Mouse (Mus musculus) ZHBTc4 (cell line): ENCODE data around the gene Gripap1.
"Not testable (repeated sequence)": the region's sequence is repeated elsewhere in the genome, so short reads cannot be mapped to it uniquely, and the experiment has no call there.

Source experiments
- DNase-seq: peaks from one replicate; pipeline ENCODE4 v3.0.0-alpha.2; 2011; ENCODE audit warnings: low read depth, low spot score

Gripap1 gene

GRCm38 (mm10) chrX:7789542-7790136 is at the start of gene Gripap1:
Gripap1 (plus strand) TSS chrX:7789765.
- DNase-seq, result peak; percentile 85

- no peak for DNase-seq
Measured at GRCm38 (mm10) chrX:7740082-7740819, 49.3 kb upstream of the Gripap1 start.

DNA sequence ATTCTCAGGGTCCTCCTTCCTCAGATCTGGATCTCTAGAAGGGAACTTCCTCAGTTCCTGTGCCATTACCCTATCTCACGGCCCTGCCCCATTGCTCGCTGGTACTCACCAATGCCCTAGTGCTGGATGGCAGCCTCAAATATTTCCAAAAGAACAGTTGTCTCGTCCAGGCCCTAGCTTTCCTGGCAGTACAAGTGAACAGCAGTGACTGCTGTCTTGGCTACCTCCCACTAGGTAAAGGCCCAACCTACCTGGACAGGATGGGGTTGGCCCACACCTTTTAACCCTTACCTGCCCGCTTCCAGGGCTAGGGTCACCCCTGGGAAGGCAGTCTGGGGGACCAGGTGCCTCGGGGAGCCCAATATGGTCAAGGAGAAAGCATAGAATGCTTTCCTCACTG is 48.5 kb upstream of the Gripap1 start:
- no peak for DNase-seq

DNA sequence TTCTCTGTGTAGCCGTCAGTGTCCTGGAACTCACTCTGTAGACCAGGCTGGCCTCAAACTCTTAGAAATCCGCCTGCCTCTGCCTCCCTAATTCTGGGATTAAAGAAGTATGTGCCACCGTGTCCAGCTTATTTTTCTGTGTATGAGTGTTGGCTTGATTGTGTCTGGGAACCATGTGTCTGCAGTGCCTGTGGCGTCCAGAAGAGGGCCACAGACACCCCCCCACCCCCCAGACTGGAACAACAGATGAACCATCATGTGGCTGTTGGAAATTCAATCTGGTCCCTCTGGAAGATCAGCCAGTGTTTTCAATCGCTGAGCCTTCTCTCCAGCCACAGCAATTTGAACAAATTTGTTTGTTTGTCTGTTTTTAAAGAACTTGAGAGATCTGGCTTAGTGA is 46.1 kb upstream of the Gripap1 start:
- DNase-seq, result peak; percentile 66

DNA sequence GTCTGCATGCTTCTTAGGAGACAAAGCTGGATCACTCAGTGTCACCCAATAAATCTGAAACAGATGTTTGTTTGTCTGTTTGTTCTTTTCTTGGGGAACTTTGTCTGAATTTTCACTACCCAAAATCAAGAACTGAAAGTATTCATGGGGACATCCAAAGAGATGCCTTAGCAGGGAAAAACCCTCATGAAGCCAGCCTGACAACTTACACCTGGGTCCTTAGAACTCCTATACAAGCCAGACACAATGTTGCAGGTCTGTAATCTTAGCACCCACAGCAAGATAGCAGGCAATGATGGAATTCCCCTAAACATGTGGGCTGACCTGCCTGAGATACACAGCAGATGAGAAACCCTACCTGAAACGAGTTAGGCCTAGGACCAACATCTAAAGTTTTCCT is 44.6 kb upstream of the Gripap1 start:
- DNase-seq, result no peak

GRCm38 (mm10) chrX:7745429-7745828 is 44.1 kb upstream of the Gripap1 start:
- no peak for DNase-seq

DNA sequence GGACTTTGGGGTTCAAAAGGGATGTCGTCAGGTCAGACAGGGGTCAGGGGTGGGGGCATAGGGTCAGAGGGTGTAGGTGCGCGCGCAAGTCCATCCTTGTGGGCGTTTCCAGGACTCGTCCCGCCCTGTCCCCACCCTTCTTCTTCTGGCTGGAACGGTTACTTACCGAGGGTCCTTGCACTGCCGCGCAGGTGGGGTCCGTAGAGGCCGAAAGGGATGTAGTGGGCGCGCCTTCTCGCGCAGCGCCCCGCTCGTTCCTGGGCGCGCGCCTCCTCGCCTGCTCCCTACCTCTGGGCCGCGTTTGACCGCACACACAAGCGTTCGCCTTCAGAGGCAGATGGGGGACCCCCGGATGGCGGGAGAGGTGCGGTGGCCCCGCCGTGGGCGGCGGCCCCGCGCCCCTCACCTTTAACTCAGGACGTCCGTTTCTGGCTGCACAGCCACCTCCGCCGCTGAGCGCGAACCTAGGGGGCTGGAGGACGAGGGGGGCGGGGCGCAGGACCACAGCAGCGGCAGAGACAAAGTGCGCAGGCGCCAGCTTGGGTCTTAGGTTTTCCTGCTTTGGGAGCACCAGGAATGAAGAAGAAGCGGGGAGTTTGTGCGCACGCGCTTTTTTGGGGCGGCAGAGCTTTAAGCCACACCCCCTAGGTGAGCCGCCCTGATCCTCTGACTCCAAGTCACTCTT is 39.0 kb upstream of the Gripap1 start, which contains the start of gene Ccdc120:
Ccdc120 (minus strand) TSS at position 474 of the 685 bp plus-strand sequence.
- peak; percentile 92 for DNase-seq

GRCm38 (mm10) chrX:7753627-7754026 is 35.9 kb upstream of the Gripap1 start:
- DNase-seq, result not testable (repeated sequence)

- peak; percentile 97 for DNase-seq
Measured at GRCm38 (mm10) chrX:7762137-7762920, 27.2 kb upstream of the Gripap1 start, which contains the start of gene Tfe3. Tfe3 (plus strand) TSS chrX:7762560.

DNA sequence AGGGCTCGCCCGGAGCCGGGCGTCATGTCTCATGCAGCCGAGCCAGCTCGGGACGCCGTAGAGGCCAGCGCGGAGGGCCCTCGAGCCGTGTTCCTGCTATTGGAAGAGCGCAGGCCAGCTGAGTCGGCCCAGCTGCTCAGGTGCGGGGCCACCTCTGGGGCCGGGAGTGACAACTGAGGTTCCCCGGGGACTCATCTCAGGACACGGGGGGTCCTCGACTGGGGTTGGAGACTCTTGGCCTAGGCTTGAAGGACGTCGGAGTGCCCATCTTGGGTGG is 26.7 kb upstream of the Gripap1 start:
- DNase-seq, result no peak

- DNase-seq, result peak; percentile 60
Measured at GRCm38 (mm10) chrX:7763631-7764393, 25.8 kb upstream of the Gripap1 start.

GRCm38 (mm10) chrX:7764657-7765280 is 24.8 kb upstream of the Gripap1 start:
- DNase-seq, result peak; percentile 92

GRCm38 (mm10) chrX:7765281-7765670 is 24.3 kb upstream of the Gripap1 start:
- DNase-seq, result peak; percentile 73

DNA sequence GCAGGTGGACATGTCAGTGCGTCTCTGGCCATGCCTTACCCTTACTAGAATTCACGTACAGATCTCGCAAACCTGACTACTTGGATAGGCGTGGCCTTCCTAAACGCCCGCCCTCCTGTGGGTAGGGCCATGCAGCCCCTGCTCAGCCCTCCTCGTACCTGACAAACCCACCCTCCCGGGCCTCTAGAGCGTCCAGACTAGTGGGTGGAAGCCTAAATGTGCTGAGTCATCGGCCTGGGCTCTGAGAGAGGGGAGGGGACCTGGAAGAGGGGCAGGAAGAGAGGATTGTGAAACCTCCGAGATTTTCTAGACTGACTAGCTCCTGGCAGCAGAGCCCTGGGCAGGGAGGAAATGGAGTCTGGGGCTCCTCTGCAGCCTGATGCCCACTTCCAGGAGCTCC is 23.8 kb upstream of the Gripap1 start:
- peak; percentile 96 for DNase-seq

GRCm38 (mm10) chrX:7769302-7770017 is 20.1 kb upstream of the Gripap1 start:
- DNase-seq, result no peak

GRCm38 (mm10) chrX:7772766-7773165 is 16.8 kb upstream of the Gripap1 start:
- no peak for DNase-seq

GRCm38 (mm10) chrX:7775501-7776205 is 13.9 kb upstream of the Gripap1 start:
- peak; percentile 75 for DNase-seq

DNA sequence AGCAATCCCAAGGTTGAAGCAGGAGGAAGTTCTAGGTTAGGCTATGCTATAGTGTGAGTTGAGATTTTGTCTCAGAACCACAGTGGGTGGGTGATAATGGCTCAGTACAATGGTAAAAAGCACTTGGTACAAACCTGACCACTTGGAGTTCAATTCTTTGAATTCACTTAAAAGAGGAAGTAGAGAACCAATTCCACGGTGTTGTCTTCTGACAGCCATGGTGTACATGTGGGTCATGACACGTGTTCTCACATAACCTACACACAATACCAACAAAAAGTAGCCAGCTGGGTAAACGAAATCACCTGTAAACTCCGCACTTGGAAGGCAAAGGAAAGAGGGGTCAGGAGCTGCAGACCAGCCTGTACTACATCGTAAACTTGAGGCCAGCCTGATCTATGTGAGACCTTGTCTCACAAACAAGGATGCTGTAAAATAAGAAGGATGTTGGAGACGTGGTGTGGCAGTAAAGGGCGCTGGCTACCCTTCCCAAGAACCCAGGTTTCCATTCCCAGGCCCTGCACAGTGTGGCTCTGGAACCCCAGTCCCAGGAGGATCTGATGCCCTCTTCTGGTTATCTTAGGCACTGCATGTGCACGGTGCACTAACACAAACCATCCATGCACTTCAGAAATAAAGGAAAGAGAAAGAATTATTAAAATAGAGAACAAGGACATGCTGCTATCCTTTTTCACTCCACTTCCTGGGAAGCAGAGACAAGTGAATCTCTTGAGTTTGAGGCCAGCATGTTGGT is 13.1 kb upstream of the Gripap1 start:
- peak; percentile 70 for DNase-seq
